Mouse (Mus musculus): Measurements from ENCODE around the gene Gm1604a. TPM values are rescaled to one million over a fixed set of nuclear protein-coding genes. Genes with fewer than 3 reads are reported as not detected.
"Not testable (repeated sequence)": the region's sequence is repeated elsewhere in the genome, so short reads cannot be mapped to it uniquely, and the experiment has no call there.

Gene Gm1604a
- polyA plus RNA-seq, 1 experiment from 2014 or later, result not detected

DNA sequence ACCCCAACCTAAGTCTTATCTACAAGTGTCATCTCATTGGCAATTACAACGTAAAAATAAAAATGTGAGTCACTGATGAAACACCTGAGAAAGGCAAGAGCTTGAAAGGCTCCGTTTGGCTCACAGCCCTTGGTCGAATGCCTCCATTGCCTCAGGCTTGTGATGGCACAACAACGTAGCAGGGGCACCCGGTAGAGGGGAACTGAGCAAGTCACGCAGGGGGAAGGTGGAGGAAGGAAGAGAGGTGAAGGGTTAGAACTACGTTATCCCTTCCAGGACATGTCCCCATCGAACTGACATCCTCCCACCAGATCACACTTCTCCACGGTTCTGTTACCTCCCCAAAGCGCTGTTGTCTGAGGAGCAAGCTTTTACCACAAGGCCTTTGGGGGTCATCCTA lies 101.1 kb downstream of the Gm1604a start:
- not testable (repeated sequence) for H3K4me3 ChIP-seq; H3K27ac ChIP-seq (replicated peaks); H3K4me1 ChIP-seq; ATAC-seq (ENCODE audit: extremely low read depth, insufficient number of reproducible peaks, low FRiP score, low TSS enrichment); H3K9ac ChIP-seq; H3K9me3 ChIP-seq; H3K4me2 ChIP-seq; H3K36me3 ChIP-seq; H3K27me3 ChIP-seq (replicated peaks)
- 70% methylated on average over 7 of the region's 10 CpGs for WGBS

DNA sequence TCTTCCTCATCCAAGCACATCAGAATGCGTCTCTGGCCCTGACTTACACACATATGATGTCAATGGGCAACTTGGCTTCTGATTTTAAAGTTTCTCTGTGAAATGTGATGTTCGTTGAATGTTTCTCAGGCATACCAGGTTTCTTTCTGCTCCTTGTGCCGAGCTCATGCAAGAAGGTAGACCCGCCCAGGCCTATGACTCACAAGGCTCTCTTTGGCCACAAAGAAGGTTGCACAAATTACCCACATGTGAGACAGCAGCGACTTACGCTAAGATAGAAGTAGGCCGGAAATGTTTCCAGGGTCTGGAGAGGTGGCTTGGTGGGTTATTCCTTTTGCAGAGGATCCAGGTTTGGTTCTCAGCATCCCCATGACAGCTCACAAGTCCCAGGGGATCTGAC lies 108.6 kb downstream of the Gm1604a start:
- not testable (repeated sequence) for ATAC-seq (ENCODE audit: extremely low read depth, insufficient number of reproducible peaks, low FRiP score, low TSS enrichment); H3K4me2 ChIP-seq; H3K4me3 ChIP-seq; H3K4me1 ChIP-seq; H3K27ac ChIP-seq (replicated peaks); H3K9me3 ChIP-seq; H3K36me3 ChIP-seq; H3K9ac ChIP-seq; H3K27me3 ChIP-seq (replicated peaks)
- no CpG with 5 or more reads among the region's 7 CpGs for WGBS

DNA sequence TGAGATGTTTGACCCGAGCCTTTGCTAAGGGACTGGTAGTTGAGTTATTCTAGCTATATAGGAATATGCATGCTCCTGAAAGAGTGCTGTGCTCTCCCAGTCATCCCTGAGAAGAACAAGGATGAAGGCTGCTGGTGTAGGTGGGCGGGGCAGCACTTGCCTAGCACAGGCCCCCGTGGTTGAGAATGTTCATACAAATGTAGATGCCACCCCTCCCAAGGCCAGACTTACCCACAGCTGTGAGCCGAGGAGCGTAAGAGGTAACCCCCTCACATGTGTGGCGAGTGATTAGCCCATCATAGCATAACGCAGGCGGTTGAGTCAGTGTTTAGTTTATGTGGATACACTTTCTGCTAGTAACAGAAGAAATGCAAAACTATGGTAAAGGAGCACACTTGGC lies 109.9 kb downstream of the Gm1604a start:
- not testable (repeated sequence) for H3K4me1 ChIP-seq; H3K9ac ChIP-seq; ATAC-seq (ENCODE audit: extremely low read depth, insufficient number of reproducible peaks, low FRiP score, low TSS enrichment); H3K36me3 ChIP-seq; H3K4me2 ChIP-seq; H3K9me3 ChIP-seq; H3K27ac ChIP-seq (replicated peaks); H3K27me3 ChIP-seq (replicated peaks); H3K4me3 ChIP-seq
- 86% methylated on average over 7 of the region's 8 CpGs for WGBS

Other genes starting within 250 kb of the Gm1604a start
- gene Ezr, start 242.8 kb upstream of the Gm1604a start, polyA plus RNA-seq (2015; fragmentation: Nextera tagmentation; extraction: Ambion mirVana), result 103 and 105 TPM in 2 replicates
- 52.5 and 57.9 TPM in 2 replicates for gene Rsph3b, start 76.9 kb upstream of the Gm1604a start, polyA plus RNA-seq (2015; fragmentation: Nextera tagmentation; extraction: Ambion mirVana)
- gene Tagap1, start 64.4 kb upstream of the Gm1604a start, polyA plus RNA-seq (2015; fragmentation: Nextera tagmentation; extraction: Ambion mirVana), result 26.5 and 27.6 TPM in 2 replicates
- gene Rnaset2b, start 54.9 kb upstream of the Gm1604a start, polyA plus RNA-seq (2015; fragmentation: Nextera tagmentation; extraction: Ambion mirVana), result 245 and 276 TPM in 2 replicates
- 0.13 and 0.17 TPM in 2 replicates for gene Gm49721, start 46.7 kb upstream of the Gm1604a start, polyA plus RNA-seq (2015; fragmentation: Nextera tagmentation; extraction: Ambion mirVana)
- 35.9 and 37.5 TPM in 2 replicates for gene Rps6ka2, start 144.5 kb downstream of the Gm1604a start, polyA plus RNA-seq (2015; fragmentation: Nextera tagmentation; extraction: Ambion mirVana)

Measured in heart, embryonic 13.5 days (tissue).